Mouse (Mus musculus) gastrocnemius, adult 2 months (tissue): Measurements from ENCODE around the gene Ceacam1. TPM values are rescaled to one million over a fixed set of nuclear protein-coding genes. Genes with fewer than 3 reads are reported as not detected.
"Not testable (repeated sequence)": the region's sequence is repeated elsewhere in the genome, so short reads cannot be mapped to it uniquely, and the experiment has no call there.

ENCODE experiments used
- DNase-seq: peaks from one replicate; pipeline ENCODE4 v3.0.0; 2022
- H3K27ac ChIP-seq: fragments of 200-600 bp; 2 replicates; pipeline ENCODE4 v1.8.1; 2022; ENCODE audit warnings: mild to moderate bottlenecking
- H3K4me3 ChIP-seq: fragments of 200-600 bp; 2 replicates; pipeline ENCODE4 v1.8.1; 2022; ENCODE audit warnings: mild to moderate bottlenecking, moderate library complexity
- CTCF ChIP-seq: fragments of 200-600 bp; IDR thresholded peaks from 2 replicates; pipeline ENCODE4 v1.8.1; 2022; ENCODE audit warnings: antibody characterized with exemption, mild to moderate bottlenecking, moderate library complexity
- intact Hi-C: fragments of 180-260 bp; cut with DNase I; formaldehyde crosslinking; loops from one replicate; pipeline ENCODE4 v1.15.1; 2025
- long read RNA-seq, 2 experiments: library from polyadenylated mRNA; stranded (forward); transcript quantifications; one replicate each; pipeline ENCODE4 v2.0.0; 2021
- total RNA-seq, 2 experiments: library from RNA; stranded (reverse); gene quantifications; 2 replicates each; pipeline ENCODE4 v1.2.3; 2021

Gene Ceacam1
- 1 to 10 TPM; 4.0 to 6.2 TPM for total RNA-seq
- long read RNA-seq, experiment 1, transcript Ceacam1-209 (6 exons, 1,061 nt) = major isoform, 9 of 18 reads
- long read RNA-seq, experiment 1, partial matches to known transcripts = 1 of 18 reads
- long read RNA-seq, experiment 1, other reads (novel, unspliced or antisense) = 3 of 18 reads
- long read RNA-seq, experiment 2, partial matches to known transcripts = 0 of 6 reads
- long read RNA-seq, experiment 2, other reads (novel, unspliced or antisense) = 0 of 6 reads

GRCm38 (mm10) chr7:25477091-25477751 lies at the start of gene Ceacam1:
TSS of gene Ceacam1 (minus strand) at chr7:25477603.
- Histone ChIP-seq H3K4me3 (peak within 1 kb of the TSS; percentile 66), H3K27ac (peak within 1 kb of the TSS; percentile 81)
- DNase-seq = peak; percentile 62
- intact Hi-C loops = loop anchor here (5.0 kb wide), 1 partner anchor 60 kb away; the partner anchor contains the start of gene Ceacam2

- intact Hi-C loops, H3K4me3 ChIP-seq, H3K27ac ChIP-seq, DNase-seq: not testable (repeated sequence)
These were observed 38.8 kb upstream of the Ceacam1 start for GRCm38 (mm10) chr7:25516070-25516777.

- intact Hi-C loops, H3K27ac ChIP-seq, DNase-seq, H3K4me3 ChIP-seq: not testable (repeated sequence)
These were observed 38.3 kb upstream of the Ceacam1 start for GRCm38 (mm10) chr7:25515667-25516066.

GRCm38 (mm10) chr7:25509925-25510324 lies 32.5 kb upstream of the Ceacam1 start:
- no peak for DNase-seq
- no peak overlapping the region for H3K27ac ChIP-seq
- intact Hi-C loops = no loop called here
- TF ChIP-seq CTCF = no peak
- H3K4me3 ChIP-seq = no peak overlapping the region

- intact Hi-C loops = no loop called here
- TF ChIP-seq CTCF = no peak
- H3K27ac ChIP-seq = no peak overlapping the region
- DNase-seq = no peak
- H3K4me3 ChIP-seq = no peak overlapping the region
These were observed 17.2 kb upstream of the Ceacam1 start for GRCm38 (mm10) chr7:25494649-25495048.

GRCm38 (mm10) chr7:25490698-25491097 lies 13.3 kb upstream of the Ceacam1 start:
- DNase-seq, intact Hi-C loops, H3K4me3 ChIP-seq, H3K27ac ChIP-seq: not testable (repeated sequence)

GRCm38 (mm10) chr7:25489382-25489781 lies 12.0 kb upstream of the Ceacam1 start:
- H3K27ac ChIP-seq, intact Hi-C loops, DNase-seq, H3K4me3 ChIP-seq: not testable (repeated sequence)

GRCm38 (mm10) chr7:25486186-25486585 lies 8.8 kb upstream of the Ceacam1 start:
- no peak overlapping the region for H3K27ac ChIP-seq
- no peak for DNase-seq
- TF ChIP-seq CTCF = peak; percentile 57
- no peak overlapping the region for H3K4me3 ChIP-seq
- intact Hi-C loops = no loop called here

GRCm38 (mm10) chr7:25485061-25485460 lies 7.7 kb upstream of the Ceacam1 start:
- no peak overlapping the region for H3K27ac ChIP-seq
- no peak overlapping the region for H3K4me3 ChIP-seq
- intact Hi-C loops = loop anchor here (2.0 kb wide), 1 partner anchor 116 kb away; no protein-coding TSS in a partner anchor
- no peak for TF ChIP-seq CTCF
- no peak for DNase-seq

GRCm38 (mm10) chr7:25483133-25483735 lies 5.8 kb upstream of the Ceacam1 start:
- no peak overlapping the region for H3K4me3 ChIP-seq
- intact Hi-C loops = no loop called here
- no peak for TF ChIP-seq CTCF
- H3K27ac ChIP-seq = no peak overlapping the region
- DNase-seq = no peak

- H3K27ac ChIP-seq, intact Hi-C loops, H3K4me3 ChIP-seq, DNase-seq: not testable (repeated sequence)
These were observed 3.4 kb upstream of the Ceacam1 start for GRCm38 (mm10) chr7:25480791-25481190.

- intact Hi-C loops = loop anchor here (1.0 to 5.0 kb wide), 2 partner anchors 55 to 58 kb away; partner anchors contain the start of gene Ceacam2
- peak; percentile 84 for TF ChIP-seq CTCF
- peak; percentile 44 for DNase-seq
- Histone ChIP-seq H3K27ac (no peak overlapping the region), H3K4me3 (no peak overlapping the region)
These were observed 2.0 kb upstream of the Ceacam1 start for GRCm38 (mm10) chr7:25479440-25479839.

GRCm38 (mm10) chr7:25477752-25478093 lies 320 bp upstream of the Ceacam1 start:
- DNase-seq = not testable (repeated sequence)
- Histone ChIP-seq H3K27ac (peak overlapping the region; percentile 81), H3K4me3 (peak overlapping the region; percentile 66)
- intact Hi-C loops = loop anchor here (5.0 kb wide), 1 partner anchor 60 kb away; the partner anchor contains the start of gene Ceacam2

- DNase-seq, H3K27ac ChIP-seq, H3K4me3 ChIP-seq, intact Hi-C loops: not testable (repeated sequence)
These were observed 5.6 kb downstream of the Ceacam1 start for GRCm38 (mm10) chr7:25471821-25472220.

GRCm38 (mm10) chr7:25465586-25465985 lies 11.8 kb downstream of the Ceacam1 start:
- DNase-seq, intact Hi-C loops, H3K4me3 ChIP-seq, H3K27ac ChIP-seq: not testable (repeated sequence)
